Mouse (Mus musculus) midbrain, embryonic 16.5 days (tissue): ENCODE data around the gene Pbld2. TPM values are rescaled to one million over a fixed set of nuclear protein-coding genes. Genes with fewer than 3 reads are reported as not detected.

Experiments used
- ATAC-seq: fragments of 200-750 bp; cut with Nextera tagmentation; 2 replicates; pipeline ENCODE4 v1.8.0; 2017; ENCODE audit warnings: moderate TSS enrichment
- H3K27ac ChIP-seq: fragments of 300-500 bp; sonication (generic); 2 replicates; pipeline ENCODE4 v1.5.1; 2014; ENCODE audit warnings: mild to moderate bottlenecking, low read length, mixed read lengths
- H3K27me3 ChIP-seq: fragments of 300-500 bp; sonication (generic); 2 replicates; pipeline ENCODE4 v1.6.1; 2014; ENCODE audit warnings: low read depth, low read length, mixed read lengths; ENCODE audit not compliant: control insufficient read depth, insufficient read depth
- H3K36me3 ChIP-seq: fragments of 300-500 bp; sonication (generic); 2 replicates; pipeline ENCODE4 v1.6.1; 2014; ENCODE audit warnings: mild to moderate bottlenecking, low read length, moderate library complexity, mixed read lengths; ENCODE audit not compliant: control insufficient read depth, insufficient read depth
- H3K4me1 ChIP-seq: fragments of 300-500 bp; sonication (generic); 2 replicates; pipeline ENCODE4 v1.6.1; 2014; ENCODE audit warnings: mild to moderate bottlenecking, low read length, mixed read lengths; ENCODE audit not compliant: control insufficient read depth, insufficient read depth
- H3K4me2 ChIP-seq: fragments of 300-500 bp; sonication (generic); 2 replicates; pipeline ENCODE4 v1.6.1; 2014; ENCODE audit warnings: mild to moderate bottlenecking, low read length, mixed read lengths
- H3K4me3 ChIP-seq: fragments of 300-500 bp; sonication (generic); 2 replicates; pipeline ENCODE4 v1.5.1; 2014; ENCODE audit warnings: low read depth, mild to moderate bottlenecking, low read length, moderate library complexity, mixed read lengths
- H3K9ac ChIP-seq: fragments of 300-500 bp; sonication (generic); 2 replicates; pipeline ENCODE4 v1.6.1; 2014; ENCODE audit warnings: low read depth, low read length, mixed read lengths
- H3K9me3 ChIP-seq: fragments of 300-500 bp; sonication (generic); replicated peaks from 2 replicates; pipeline ENCODE4 v1.6.1; 2014; ENCODE audit warnings: mild to moderate bottlenecking, low read length, mixed read lengths; ENCODE audit not compliant: control insufficient read depth, poor library complexity, severe bottlenecking
- WGBS: fragments of 180-500 bp; shearing (Covaris S2); extraction: QIAGEN DNeasy Blood & Tissue Kit; methylation state at CpG from one replicate; pipeline ENCODE4 v1.1.7; 2014; 5-methylcytosine and 5-hydroxymethylcytosine counted together
- polyA plus RNA-seq: library from polyadenylated mRNA; unstranded; fragments of >200 nt; fragmentation: Nextera tagmentation; extraction: Ambion mirVana; gene quantifications from 2 replicates; pipeline ENCODE4 v1.2.1, GENCODE M21; 2015

Gene Pbld2
- polyA plus RNA-seq, 1 experiment from 2014 or later, result 0.77 TPM

GRCm38 (mm10) chr10:63062696-63063095 lies 38.6 kb downstream of the Pbld2 start:
- H3K9me3 ChIP-seq, result no peaks in the 10 kb centered on the region
- WGBS, result 89% methylated on average over 5 of the region's 5 CpGs
- no peak overlapping the region for H3K4me2 ChIP-seq
- no peak for ATAC-seq
- no peak overlapping the region for H3K9ac ChIP-seq
- no peaks in the 10 kb centered on the region for H3K4me1 ChIP-seq
- H3K27ac ChIP-seq, result no peak overlapping the region
- no peak overlapping the region for H3K4me3 ChIP-seq
- H3K27me3 ChIP-seq, result no peaks in the 10 kb centered on the region
- H3K36me3 ChIP-seq, result no peaks in the 10 kb centered on the region

DNA sequence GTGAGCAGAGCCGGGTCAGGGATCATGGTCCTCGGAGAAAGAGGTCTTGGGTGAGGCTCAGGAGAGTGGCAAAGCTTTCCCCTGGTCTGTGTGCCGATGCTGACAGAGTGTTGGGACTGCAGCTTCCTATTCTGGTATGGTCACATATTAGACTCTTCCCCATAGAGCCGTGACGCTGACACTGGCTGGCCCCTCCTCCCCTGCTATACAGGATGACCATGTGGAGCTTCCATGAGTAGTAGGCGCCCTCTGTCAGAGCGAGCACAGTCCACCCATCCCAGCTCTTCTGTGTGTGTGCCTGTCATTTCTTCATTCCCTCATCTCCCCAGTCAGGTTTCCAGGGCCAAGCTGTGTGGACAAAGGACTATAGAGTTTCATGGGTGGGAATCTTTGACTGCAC lies 39.2 kb downstream of the Pbld2 start:
- H3K4me3 ChIP-seq, result no peak overlapping the region
- no peaks in the 10 kb centered on the region for H3K27me3 ChIP-seq
- 68% methylated on average over 7 of the region's 7 CpGs for WGBS
- no peak overlapping the region for H3K9ac ChIP-seq
- no peak overlapping the region for H3K27ac ChIP-seq
- H3K4me2 ChIP-seq, result no peak overlapping the region
- ATAC-seq, result no peak
- no peaks in the 10 kb centered on the region for H3K4me1 ChIP-seq
- no peaks in the 10 kb centered on the region for H3K9me3 ChIP-seq
- no peaks in the 10 kb centered on the region for H3K36me3 ChIP-seq

DNA sequence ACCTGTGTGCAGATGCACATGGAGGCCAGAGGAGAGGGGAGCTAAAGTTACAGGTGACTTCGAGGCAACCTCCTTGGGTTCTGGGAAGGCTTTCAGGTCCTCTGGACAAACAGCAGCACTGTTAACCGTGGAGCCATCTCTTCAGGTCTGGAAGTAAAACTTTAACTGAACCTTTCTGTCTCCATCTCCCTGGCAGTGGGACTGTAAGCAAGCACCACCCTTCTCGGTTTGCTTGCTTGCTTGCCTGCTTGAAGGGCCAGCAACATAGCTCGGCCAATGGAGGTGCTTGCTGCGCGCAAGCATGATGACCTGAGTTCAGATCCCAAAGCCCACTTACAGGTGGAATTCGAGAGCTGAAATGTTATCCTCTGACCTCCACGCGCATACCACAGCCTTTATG lies 40.4 kb downstream of the Pbld2 start:
- no peak overlapping the region for H3K27ac ChIP-seq
- WGBS, result 91% methylated on average over 9 of the region's 9 CpGs

GRCm38 (mm10) chr10:63065561-63065960 lies 41.4 kb downstream of the Pbld2 start:
- no peak for ATAC-seq
- 64% methylated on average over 8 of the region's 8 CpGs for WGBS
- no peaks in the 10 kb centered on the region for H3K27me3 ChIP-seq
- H3K4me2 ChIP-seq, result no peak overlapping the region
- H3K4me1 ChIP-seq, result no peaks in the 10 kb centered on the region
- H3K36me3 ChIP-seq, result no peaks in the 10 kb centered on the region
- H3K9me3 ChIP-seq, result 0 out of 2 replicates have a peak, but pooled peaks cover 2% of the 10 kb centered on the region
- no peak overlapping the region for H3K9ac ChIP-seq
- H3K27ac ChIP-seq, result no peak overlapping the region
- no peak overlapping the region for H3K4me3 ChIP-seq

More for the DNA sequence above, 40.4 kb downstream of the Pbld2 start:
- Histone ChIP-seq H3K4me2 (no peak overlapping the region), H3K4me1 (no peaks in the 10 kb centered on the region), H3K36me3 (no peaks in the 10 kb centered on the region), H3K27me3 (no peaks in the 10 kb centered on the region), H3K4me3 (no peak overlapping the region), H3K9ac (no peak overlapping the region), H3K9me3 (0 out of 2 replicates have a peak, but pooled peaks cover 1% of the 10 kb centered on the region)
- ATAC-seq, result no peak

- Histone ChIP-seq H3K4me2 (no peak overlapping the region), H3K4me3 (no peak overlapping the region), H3K27me3 (no peaks in the 10 kb centered on the region), H3K9me3 (0 out of 2 replicates have a peak, but pooled peaks cover 2% of the 10 kb centered on the region), H3K4me1 (no peaks in the 10 kb centered on the region), H3K9ac (no peak overlapping the region), H3K27ac (no peak overlapping the region), H3K36me3 (no peaks in the 10 kb centered on the region)
- WGBS, result 5% methylated on average over 5 of the region's 5 CpGs
- ATAC-seq, result peak; percentile 84
Measured at GRCm38 (mm10) chr10:63065988-63066387, 41.9 kb downstream of the Pbld2 start.

DNA sequence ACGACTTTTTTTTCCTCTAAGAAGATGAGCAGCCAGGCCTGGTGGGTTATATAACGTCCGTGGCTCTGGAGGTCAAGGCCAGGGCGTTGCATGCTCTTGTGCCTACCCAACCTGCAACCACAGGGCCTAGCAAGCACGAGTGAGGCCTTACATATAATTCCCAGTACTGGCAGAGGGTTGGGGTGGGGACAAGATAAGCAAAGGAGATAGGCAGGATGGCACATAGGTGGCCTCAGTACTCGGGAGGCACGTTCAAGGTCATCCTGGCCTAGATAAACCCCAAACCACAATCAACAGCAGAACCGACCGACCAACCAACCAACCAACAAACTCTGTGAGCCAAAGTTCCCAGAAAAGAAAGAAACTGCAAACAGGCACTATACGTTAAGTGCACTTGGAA lies 62.2 kb downstream of the Pbld2 start:
- no peaks in the 10 kb centered on the region for H3K36me3 ChIP-seq
- H3K27me3 ChIP-seq, result no peaks in the 10 kb centered on the region
- no peak overlapping the region for H3K9ac ChIP-seq
- no peak for ATAC-seq
- no peak overlapping the region for H3K4me3 ChIP-seq
- no peak overlapping the region for H3K4me2 ChIP-seq
- WGBS, result 89% methylated on average over 10 of the region's 10 CpGs
- peaks cover 10% of the 10 kb centered on the region for H3K4me1 ChIP-seq
- H3K9me3 ChIP-seq, result no peaks in the 10 kb centered on the region
- H3K27ac ChIP-seq, result no peak overlapping the region

DNA sequence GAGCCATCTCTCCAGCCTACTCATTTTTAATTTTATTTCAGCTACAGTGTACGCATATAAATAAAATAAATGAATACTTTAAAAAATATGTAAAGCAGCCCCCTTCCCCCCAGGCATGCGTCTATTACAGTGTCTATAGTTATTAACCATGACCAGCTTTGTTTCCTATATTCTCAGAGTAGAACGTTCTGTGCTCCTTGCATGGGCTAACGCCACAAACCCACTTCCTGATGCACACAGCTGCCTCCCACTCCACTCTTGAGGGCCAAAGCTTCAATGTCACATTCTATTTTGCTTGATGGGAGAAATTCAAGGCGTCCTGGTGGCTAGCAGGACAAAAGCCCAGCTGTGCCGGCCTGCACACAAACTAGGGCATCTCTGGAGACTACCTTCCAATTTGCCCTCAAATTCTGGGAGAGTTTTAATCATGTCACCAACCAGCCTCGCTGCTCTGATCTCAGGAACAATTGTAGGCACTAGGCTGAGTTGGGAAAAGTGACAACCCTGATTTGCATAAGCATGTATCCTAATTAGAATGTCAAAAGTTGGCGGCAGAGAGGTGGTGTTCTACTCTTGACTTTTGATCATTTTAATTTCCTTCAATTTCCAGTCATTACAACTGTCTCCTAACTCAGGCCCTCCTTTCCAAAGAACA lies 65.1 kb downstream of the Pbld2 start:
- ATAC-seq, result no peak
- Histone ChIP-seq H3K4me3 (peak overlapping the region; percentile 33), H3K4me2 (peak overlapping the region; percentile 61), H3K27ac (no peak overlapping the region), H3K36me3 (no peaks in the 10 kb centered on the region), H3K27me3 (no peaks in the 10 kb centered on the region), H3K9me3 (no peaks in the 10 kb centered on the region), H3K9ac (peak overlapping the region; percentile 47; the same call in 1 of the 2 replicates), H3K4me1 (peaks cover 10% of the 10 kb centered on the region)
- WGBS, result 21% methylated on average over 8 of the region's 8 CpGs

DNA sequence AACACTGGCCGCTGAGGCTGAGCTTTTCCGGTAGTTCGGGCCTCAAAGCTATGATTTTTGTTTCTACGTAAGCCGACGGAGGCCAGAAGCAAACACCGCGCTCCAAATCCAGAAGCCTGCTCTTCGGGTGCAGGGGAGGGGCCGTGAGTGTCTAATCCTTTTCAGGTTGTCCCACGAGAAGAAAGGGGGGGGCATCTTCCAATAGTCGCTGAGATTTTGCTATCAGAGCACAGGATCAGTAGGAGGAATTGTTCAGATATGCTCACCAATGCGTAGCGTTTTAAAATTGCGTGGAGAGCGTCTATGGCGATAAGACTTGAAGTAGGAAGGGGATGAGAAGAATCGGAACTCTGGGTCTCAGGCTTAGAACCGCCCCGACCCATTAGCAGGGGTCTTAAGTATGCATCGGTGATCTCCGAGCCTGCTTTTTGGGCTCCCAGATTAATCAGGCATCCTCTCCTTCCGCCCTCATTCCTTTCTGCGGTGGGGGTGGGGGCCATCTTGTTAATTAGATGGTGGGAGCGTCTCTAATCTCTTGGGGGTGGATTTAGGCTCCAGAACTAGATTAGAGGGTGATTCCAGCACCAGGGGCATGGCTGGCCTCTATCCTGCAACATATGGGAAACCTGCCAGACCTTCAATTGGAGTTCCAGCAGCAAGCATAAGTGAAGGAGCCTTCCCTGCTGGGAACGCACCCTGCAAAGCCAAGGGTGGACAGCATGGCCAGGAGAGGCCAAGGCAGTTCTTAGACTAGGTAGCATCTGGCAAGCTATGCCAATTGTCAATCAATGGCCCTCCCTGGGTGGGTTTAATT lies 65.8 kb downstream of the Pbld2 start:
- Histone ChIP-seq H3K27ac (no peak overlapping the region), H3K9ac (peak overlapping the region; percentile 47), H3K27me3 (no peaks in the 10 kb centered on the region), H3K4me1 (peaks cover 10% of the 10 kb centered on the region), H3K9me3 (no peaks in the 10 kb centered on the region), H3K4me3 (peak overlapping the region; percentile 33), H3K4me2 (peak overlapping the region; percentile 61), H3K36me3 (no peaks in the 10 kb centered on the region)
- ATAC-seq, result peak; percentile 17; the same call in 1 of the 2 replicates
- 3% methylated on average over 26 of the region's 26 CpGs for WGBS

GRCm38 (mm10) chr10:63091915-63092314 lies 67.8 kb downstream of the Pbld2 start:
- Histone ChIP-seq H3K36me3 (no peaks in the 10 kb centered on the region), H3K4me3 (no peak overlapping the region), H3K27me3 (no peaks in the 10 kb centered on the region), H3K9ac (no peak overlapping the region), H3K4me2 (no peak overlapping the region), H3K9me3 (no peaks in the 10 kb centered on the region), H3K27ac (no peak overlapping the region), H3K4me1 (peaks cover 10% of the 10 kb centered on the region)
- WGBS, result 83% methylated on average over 7 of the region's 7 CpGs
- ATAC-seq, result no peak
